Mouse (Mus musculus): ENCODE data around the gene Gm10134. TPM values are rescaled to one million over a fixed set of nuclear protein-coding genes. Genes with fewer than 3 reads are reported as not detected.

Gm10134 gene
- polyA plus RNA-seq, 1 experiment from 2014 or later = 6.0 TPM

DNA sequence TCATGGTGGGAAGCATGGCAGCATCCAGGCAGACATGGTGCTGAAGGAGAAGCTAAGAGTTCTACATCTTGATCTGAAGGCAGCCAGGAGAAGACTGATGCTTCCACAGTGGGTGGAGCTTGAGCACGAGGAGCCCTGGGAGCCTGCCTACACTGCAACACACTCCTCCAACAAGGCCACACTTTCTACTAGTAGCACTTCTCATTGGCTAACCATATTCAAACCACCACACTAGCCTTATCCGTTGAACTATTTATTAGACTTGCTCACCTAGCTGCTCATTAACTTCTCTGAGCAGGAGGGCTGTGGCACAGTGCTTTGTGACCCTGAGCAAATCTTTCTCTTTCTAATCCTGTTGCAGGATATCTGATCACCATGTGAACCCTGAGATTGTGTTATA, 22.0 kb upstream of the Gm10134 start:
- 37% methylated on average over 2 of the region's 2 CpGs for WGBS
- no peak for TF ChIP-seq CTCF (IDR thresholded peaks at IDR 0.05; ENCODE audit: low read depth)
- no peaks in the 10 kb centered on the region for H3K4me1 ChIP-seq (replicated peaks; ENCODE audit: control insufficient read depth, insufficient read depth, low read length)

DNA sequence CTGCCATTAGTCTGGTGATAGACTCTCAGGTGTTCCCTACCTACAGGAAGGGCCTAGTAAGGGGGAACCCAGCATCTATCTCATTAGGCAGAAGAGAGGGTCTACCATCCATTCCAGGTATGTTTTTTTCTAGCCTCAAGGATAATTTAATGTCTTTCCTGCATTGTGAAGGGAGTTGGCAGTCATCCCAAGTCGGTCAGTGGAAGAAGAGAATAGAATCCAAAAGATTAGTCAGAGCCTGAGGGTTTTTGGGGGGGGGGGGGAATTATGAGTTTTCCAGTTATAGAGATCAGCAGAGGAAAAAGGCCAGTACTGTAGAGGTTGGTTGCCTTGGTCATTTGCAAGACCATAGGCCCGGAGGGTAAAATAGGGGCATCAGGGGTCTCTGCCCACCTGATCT, 11.4 kb upstream of the Gm10134 start:
- no peak overlapping the region for H3K4me2 ChIP-seq (replicated peaks; ENCODE audit: low read depth)
- no peak for TF ChIP-seq CTCF (IDR thresholded peaks at IDR 0.05; ENCODE audit: low read depth)
- ATAC-seq = no peak
- H3K27ac ChIP-seq (ENCODE audit: low read depth, low read length) = no peak overlapping the region
- H3K4me1 ChIP-seq (replicated peaks; ENCODE audit: control insufficient read depth, insufficient read depth, low read length) = peaks cover 6% of the 10 kb centered on the region; the same call in 1 of the 2 replicates
- no peak overlapping the region for H3K9ac ChIP-seq (ENCODE audit: low read depth, low read length)
- no peaks in the 10 kb centered on the region for H3K27me3 ChIP-seq (replicated peaks; ENCODE audit: control insufficient read depth, insufficient read depth, low read length)
- no peak overlapping the region for H3K4me3 ChIP-seq (ENCODE audit: low read depth, low read length)
- H3K9me3 ChIP-seq (ENCODE audit: control insufficient read depth) = no peaks in the 10 kb centered on the region
- H3K36me3 ChIP-seq (ENCODE audit: control insufficient read depth, insufficient read depth) = no peaks in the 10 kb centered on the region
- WGBS = 72% methylated on average over 2 of the region's 2 CpGs

More for the DNA sequence above, 22.0 kb upstream of the Gm10134 start:
- no peak overlapping the region for H3K4me2 ChIP-seq (replicated peaks; ENCODE audit: low read depth)
- H3K4me3 ChIP-seq (ENCODE audit: low read depth, low read length) = no peak overlapping the region
- no peaks in the 10 kb centered on the region for H3K36me3 ChIP-seq (ENCODE audit: control insufficient read depth, insufficient read depth)
- peak; percentile 77 for ATAC-seq
- no peaks in the 10 kb centered on the region for H3K27me3 ChIP-seq (replicated peaks; ENCODE audit: control insufficient read depth, insufficient read depth, low read length)
- no peaks in the 10 kb centered on the region for H3K9me3 ChIP-seq (ENCODE audit: control insufficient read depth)
- H3K9ac ChIP-seq (ENCODE audit: low read depth, low read length) = no peak overlapping the region
- no peak overlapping the region for H3K27ac ChIP-seq (ENCODE audit: low read depth, low read length)

DNA sequence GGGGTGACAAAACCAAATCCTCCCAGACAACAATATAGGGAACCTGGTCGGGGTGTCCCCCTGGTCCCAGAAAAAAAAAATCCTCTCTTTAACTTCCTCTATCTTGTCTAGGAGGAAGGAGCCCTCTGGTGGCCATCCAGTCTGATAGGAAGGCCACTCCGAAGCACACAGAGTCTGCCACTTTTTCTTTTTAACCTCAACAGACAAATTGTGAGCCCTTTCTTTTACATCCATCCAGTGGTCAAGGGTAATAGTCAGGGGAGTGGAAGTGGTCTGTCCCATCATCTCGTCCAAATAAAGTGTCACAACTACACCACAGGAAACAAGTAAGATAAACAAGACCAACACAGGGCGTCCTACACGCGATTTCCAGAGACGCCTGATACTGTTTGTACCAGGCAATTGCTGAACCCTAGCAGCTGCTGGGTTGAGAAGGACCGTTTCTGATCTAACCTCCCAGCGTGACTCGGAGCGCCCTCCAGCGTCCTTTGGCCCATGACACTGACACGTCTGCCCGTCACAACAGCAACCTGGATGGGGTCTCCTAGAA, 10.6 kb upstream of the Gm10134 start:
- Histone ChIP-seq H3K4me2 (replicated peaks; ENCODE audit: low read depth) (no peak overlapping the region), H3K36me3 (ENCODE audit: control insufficient read depth, insufficient read depth) (no peaks in the 10 kb centered on the region), H3K27ac (ENCODE audit: low read depth, low read length) (no peak overlapping the region), H3K4me1 (replicated peaks; ENCODE audit: control insufficient read depth, insufficient read depth, low read length) (peaks cover 6% of the 10 kb centered on the region; the same call in 1 of the 2 replicates), H3K9ac (ENCODE audit: low read depth, low read length) (no peak overlapping the region), H3K27me3 (replicated peaks; ENCODE audit: control insufficient read depth, insufficient read depth, low read length) (no peaks in the 10 kb centered on the region), H3K4me3 (ENCODE audit: low read depth, low read length) (no peak overlapping the region), H3K9me3 (ENCODE audit: control insufficient read depth) (no peaks in the 10 kb centered on the region)
- WGBS = 72% methylated on average over 14 of the region's 14 CpGs
- peak; percentile 59 for TF ChIP-seq CTCF (IDR thresholded peaks at IDR 0.05; ENCODE audit: low read depth)
- ATAC-seq = no peak

DNA sequence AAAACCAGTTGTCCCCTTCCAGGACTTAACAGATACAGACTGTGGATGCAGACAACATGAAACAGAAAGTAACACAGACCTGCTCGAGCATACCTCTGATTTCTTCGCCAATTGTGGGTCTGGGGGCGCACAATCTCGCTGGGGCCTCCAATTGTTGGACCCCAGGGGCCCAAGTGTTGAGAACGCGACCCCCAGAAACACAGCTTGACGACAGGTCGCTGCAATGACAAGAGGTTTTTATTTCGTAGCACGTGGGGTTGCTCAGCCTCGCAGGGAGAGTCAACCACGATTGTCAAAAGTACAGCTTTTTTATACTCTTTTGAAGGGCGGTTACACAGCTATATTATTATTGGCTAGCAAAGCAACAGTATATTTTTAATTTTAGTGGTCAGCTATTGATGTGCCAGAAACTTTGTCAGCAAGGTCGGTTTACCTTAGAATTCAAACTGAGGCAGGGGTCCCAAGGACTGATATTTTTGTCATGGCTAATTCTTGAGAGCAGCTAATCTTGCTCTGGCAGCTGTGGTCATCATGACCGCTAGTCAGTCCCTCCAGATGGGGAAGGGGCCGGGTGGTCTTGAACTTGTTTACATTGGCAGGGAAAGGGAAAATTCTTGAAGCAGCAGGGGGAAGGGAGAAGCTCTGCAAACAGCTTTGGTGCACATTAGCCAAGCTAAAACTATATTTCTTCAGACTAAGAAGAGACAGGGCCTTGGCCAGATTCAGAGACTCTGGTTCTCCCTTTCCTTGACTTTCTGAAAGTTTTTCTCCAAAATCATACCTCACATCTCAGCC, 9.9 kb upstream of the Gm10134 start:
- Histone ChIP-seq H3K4me1 (replicated peaks; ENCODE audit: control insufficient read depth, insufficient read depth, low read length) (peaks cover 6% of the 10 kb centered on the region; the same call in 1 of the 2 replicates), H3K9ac (ENCODE audit: low read depth, low read length) (no peak overlapping the region), H3K36me3 (ENCODE audit: control insufficient read depth, insufficient read depth) (no peaks in the 10 kb centered on the region), H3K9me3 (ENCODE audit: control insufficient read depth) (no peaks in the 10 kb centered on the region), H3K27ac (ENCODE audit: low read depth, low read length) (0 out of 2 replicates have a peak overlapping the region, but pooled peaks have one; percentile 15), H3K27me3 (replicated peaks; ENCODE audit: control insufficient read depth, insufficient read depth, low read length) (no peaks in the 10 kb centered on the region), H3K4me3 (ENCODE audit: low read depth, low read length) (no peak overlapping the region), H3K4me2 (replicated peaks; ENCODE audit: low read depth) (no peak overlapping the region)
- ATAC-seq = no peak
- WGBS = 77% methylated on average over 16 of the region's 16 CpGs
- TF ChIP-seq CTCF (IDR thresholded peaks at IDR 0.05; ENCODE audit: low read depth) = no peak

DNA sequence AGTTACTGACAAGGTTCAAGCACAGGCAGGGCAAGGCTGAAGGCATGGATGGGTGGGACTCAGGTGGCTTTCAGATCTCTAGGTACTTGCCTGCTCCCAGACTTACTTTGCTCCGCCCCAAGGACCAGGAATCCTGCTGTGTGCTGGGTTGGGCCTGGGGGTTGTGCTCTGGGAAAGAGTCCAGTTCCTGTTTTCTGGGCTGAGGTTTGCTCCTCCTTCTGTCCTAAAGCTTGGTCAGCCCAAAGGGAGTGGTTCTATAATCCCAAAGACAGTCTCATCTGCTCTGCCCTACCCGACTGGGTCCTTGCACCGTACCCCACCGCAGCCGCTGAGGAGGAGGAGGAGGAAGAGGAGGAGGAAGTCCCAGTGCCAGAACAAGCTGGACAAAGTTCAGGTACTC, 9.2 kb upstream of the Gm10134 start, which contains the start of gene Gbgt1:
Gbgt1 (plus strand) TSS at position 221 of the 400 bp plus-strand sequence.
- peak within 1 kb of the TSS; percentile 48 for H3K4me2 ChIP-seq (replicated peaks; ENCODE audit: low read depth)
- H3K9me3 ChIP-seq (ENCODE audit: control insufficient read depth) = no peaks in the 10 kb centered on the region
- peak within 1 kb of the TSS; percentile 15; the same call in 1 of the 2 replicates for H3K27ac ChIP-seq (ENCODE audit: low read depth, low read length)
- no peaks in the 10 kb centered on the region for H3K36me3 ChIP-seq (ENCODE audit: control insufficient read depth, insufficient read depth)
- peaks cover 6% of the 10 kb centered on the region; the same call in 1 of the 2 replicates for H3K4me1 ChIP-seq (replicated peaks; ENCODE audit: control insufficient read depth, insufficient read depth, low read length)
- 42% methylated on average over 5 of the region's 5 CpGs for WGBS
- no peaks in the 10 kb centered on the region for H3K27me3 ChIP-seq (replicated peaks; ENCODE audit: control insufficient read depth, insufficient read depth, low read length)
- TF ChIP-seq CTCF (IDR thresholded peaks at IDR 0.05; ENCODE audit: low read depth) = no peak
- peak within 1 kb of the TSS; percentile 11; the same call in 1 of the 2 replicates for H3K9ac ChIP-seq (ENCODE audit: low read depth, low read length)
- no peak within 1 kb of the TSS for H3K4me3 ChIP-seq (ENCODE audit: low read depth, low read length)
- no peak for ATAC-seq

DNA sequence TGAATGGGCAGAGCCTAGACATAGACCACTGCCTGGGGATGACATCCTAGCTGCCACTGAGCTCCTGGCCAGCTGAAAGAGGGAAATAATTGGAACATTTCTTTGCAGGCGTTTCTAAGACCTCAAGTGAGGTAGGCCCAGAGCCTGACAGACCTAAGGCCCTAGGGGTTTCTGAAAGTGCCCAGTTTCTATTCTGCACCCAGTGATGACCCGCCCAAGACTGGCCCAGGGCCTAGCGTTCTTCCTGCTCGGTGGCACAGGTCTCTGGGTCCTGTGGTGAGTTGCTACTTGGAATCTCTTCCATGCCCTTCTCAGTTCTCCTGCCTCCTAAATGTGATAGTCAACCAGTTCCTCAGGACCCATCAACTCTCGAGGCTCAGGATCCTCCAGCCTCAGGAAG, 8.3 kb upstream of the Gm10134 start:
- peak overlapping the region; percentile 48; the same call in 1 of the 2 replicates for H3K4me2 ChIP-seq (replicated peaks; ENCODE audit: low read depth)
- no peaks in the 10 kb centered on the region for H3K27me3 ChIP-seq (replicated peaks; ENCODE audit: control insufficient read depth, insufficient read depth, low read length)
- H3K9me3 ChIP-seq (ENCODE audit: control insufficient read depth) = no peaks in the 10 kb centered on the region
- 87% methylated on average over 5 of the region's 5 CpGs for WGBS
- H3K27ac ChIP-seq (ENCODE audit: low read depth, low read length) = no peak overlapping the region
- H3K9ac ChIP-seq (ENCODE audit: low read depth, low read length) = no peak overlapping the region
- ATAC-seq = no peak
- peaks cover 6% of the 10 kb centered on the region; the same call in 1 of the 2 replicates for H3K4me1 ChIP-seq (replicated peaks; ENCODE audit: control insufficient read depth, insufficient read depth, low read length)
- no peak for TF ChIP-seq CTCF (IDR thresholded peaks at IDR 0.05; ENCODE audit: low read depth)
- no peaks in the 10 kb centered on the region for H3K36me3 ChIP-seq (ENCODE audit: control insufficient read depth, insufficient read depth)
- H3K4me3 ChIP-seq (ENCODE audit: low read depth, low read length) = no peak overlapping the region

Measured in intestine, postnatal 0 days (tissue).